Mouse (Mus musculus) thymus, adult 2 months (tissue): ENCODE data around the gene Patj.

Experiments used
- CTCF ChIP-seq: fragments of 200-500 bp; IDR thresholded peaks from 2 replicates; pipeline ENCODE4 v1.5.1; 2012; ENCODE audit warnings: mild to moderate bottlenecking, control low read depth, low read length, moderate library complexity, borderline replicate concordance; ENCODE audit not compliant: control insufficient read depth, poor library complexity, insufficient read depth; ENCODE audit errors: extremely low read depth
- POLR2A ChIP-seq: fragments of 200-500 bp; IDR thresholded peaks from 2 replicates; pipeline ENCODE4 v1.6.1; 2012; ENCODE audit warnings: mild to moderate bottlenecking, low read length, control low read depth, moderate library complexity; ENCODE audit not compliant: control insufficient read depth, poor library complexity, insufficient read depth; ENCODE audit errors: extremely low read depth

GRCm38 (mm10) chr4:98500875-98501274, 105.3 kb downstream of the Patj start:
- TF ChIP-seq POLR2A (no peak), CTCF (no peak)
